Mouse (Mus musculus) intestine, postnatal 0 days (tissue): Measurements from ENCODE around the gene Lix1l. TPM values are rescaled to one million over a fixed set of nuclear protein-coding genes. Genes with fewer than 3 reads are reported as not detected.
A peak's percentile ranks its signal among the peaks of the same experiment; 100 is the strongest.

Source experiments
- ATAC-seq: fragments of 200-750 bp; cut with Nextera tagmentation; 2 replicates; pipeline ENCODE4 v1.8.0; 2017; ENCODE audit warnings: mild to moderate bottlenecking, moderate TSS enrichment, moderate library complexity
- H3K27ac ChIP-seq: fragments of 300-500 bp; sonication (generic); 2 replicates; pipeline ENCODE4 v1.5.1; 2014; ENCODE audit warnings: mild to moderate bottlenecking, low read depth, low read length, moderate library complexity
- H3K27me3 ChIP-seq: fragments of 300-500 bp; sonication (generic); replicated peaks from 2 replicates; pipeline ENCODE4 v1.6.1; 2014; ENCODE audit warnings: low read length, mixed read lengths; ENCODE audit not compliant: control insufficient read depth, insufficient read depth
- H3K36me3 ChIP-seq: fragments of 300-500 bp; sonication (generic); 2 replicates; pipeline ENCODE4 v1.6.1; 2014; ENCODE audit warnings: mild to moderate bottlenecking, moderate library complexity; ENCODE audit not compliant: control insufficient read depth, insufficient read depth
- H3K4me1 ChIP-seq: fragments of 300-500 bp; sonication (generic); replicated peaks from 2 replicates; pipeline ENCODE4 v1.6.1; 2014; ENCODE audit warnings: antibody characterized with exemption, low read length, mixed read lengths; ENCODE audit not compliant: control insufficient read depth, insufficient read depth
- H3K4me2 ChIP-seq: fragments of 300-500 bp; sonication (generic); replicated peaks from 2 replicates; pipeline ENCODE4 v1.6.1; 2014; ENCODE audit warnings: low read depth, mild to moderate bottlenecking, moderate library complexity
- H3K4me3 ChIP-seq: fragments of 300-500 bp; sonication (generic); 2 replicates; pipeline ENCODE4 v1.5.1; 2014; ENCODE audit warnings: low read depth, low read length
- H3K9ac ChIP-seq: fragments of 300-500 bp; sonication (generic); 2 replicates; pipeline ENCODE4 v1.6.1; 2014; ENCODE audit warnings: mild to moderate bottlenecking, low read depth, low read length
- H3K9me3 ChIP-seq: fragments of 300-500 bp; sonication (generic); 2 replicates; pipeline ENCODE4 v1.6.1; 2016; ENCODE audit warnings: mixed run types; ENCODE audit not compliant: control insufficient read depth
- CTCF ChIP-seq: sonication (generic); IDR thresholded peaks from 2 replicates; pipeline ENCODE4 v1.5.1; 2016; ENCODE audit warnings: low read depth, mild to moderate bottlenecking, control low read depth, antibody characterized with exemption, moderate library complexity
- WGBS: fragments of 180-500 bp; shearing (Covaris S2); extraction: QIAGEN DNeasy Blood & Tissue Kit; methylation state at CpG from one replicate; pipeline ENCODE4 v1.1.7; 2014; 5-methylcytosine and 5-hydroxymethylcytosine counted together
- polyA plus RNA-seq: library from polyadenylated mRNA; unstranded; fragments of >200 nt; fragmentation: Nextera tagmentation; extraction: Ambion mirVana; gene quantifications from 2 replicates; pipeline ENCODE4 v1.2.1, GENCODE M21; 2015

The Lix1l gene
- polyA plus RNA-seq, 1 experiment from 2014 or later = 2.2 TPM

GRCm38 (mm10) chr3:96575272-96575984 lies 25.5 kb upstream of the Lix1l start:
- Histone ChIP-seq H3K9ac (peak overlapping the region; percentile 50; the same call in 1 of the 2 replicates), H3K27ac (peak overlapping the region; percentile 98)

GRCm38 (mm10) chr3:96576005-96576658 lies 24.8 kb upstream of the Lix1l start:
- 12% methylated on average over 14 of the region's 14 CpGs for WGBS
- Histone ChIP-seq H3K4me2 (peak overlapping the region; percentile 58), H3K27ac (peak overlapping the region; percentile 98), H3K27me3 (no peaks in the 10 kb centered on the region), H3K9me3 (no peaks in the 10 kb centered on the region), H3K36me3 (no peaks in the 10 kb centered on the region), H3K4me3 (peak overlapping the region; percentile 13; the same call in 1 of the 2 replicates), H3K4me1 (peaks cover 18% of the 10 kb centered on the region), H3K9ac (peak overlapping the region; percentile 50)
- ATAC-seq = peak; percentile 62
- no peak for TF ChIP-seq CTCF

More at GRCm38 (mm10) chr3:96575272-96575984, 25.5 kb upstream of the Lix1l start:
- H3K27me3 ChIP-seq = no peaks in the 10 kb centered on the region
- peaks cover 18% of the 10 kb centered on the region for H3K4me1 ChIP-seq
- 37% methylated on average over 8 of the region's 8 CpGs for WGBS
- TF ChIP-seq CTCF = no peak
- no peaks in the 10 kb centered on the region for H3K36me3 ChIP-seq
- H3K9me3 ChIP-seq = no peaks in the 10 kb centered on the region
- H3K4me3 ChIP-seq = peak overlapping the region; percentile 13; the same call in 1 of the 2 replicates
- peak overlapping the region; percentile 58 for H3K4me2 ChIP-seq
- ATAC-seq = peak; percentile 55

- peak; percentile 86 for ATAC-seq
- Histone ChIP-seq H3K27me3 (no peaks in the 10 kb centered on the region), H3K4me1 (peaks cover 18% of the 10 kb centered on the region), H3K9me3 (no peaks in the 10 kb centered on the region), H3K27ac (peak within 1 kb of the TSS; percentile 98), H3K9ac (peak within 1 kb of the TSS; percentile 50), H3K4me3 (peak within 1 kb of the TSS; percentile 13; the same call in 1 of the 2 replicates), H3K4me2 (peak within 1 kb of the TSS; percentile 58), H3K36me3 (0 out of 2 replicates have a peak, but pooled peaks cover 3% of the 10 kb centered on the region)
- TF ChIP-seq CTCF = peak; percentile 64
- 10% methylated on average over 17 of the region's 17 CpGs for WGBS
These were observed 24.0 kb upstream of the Lix1l start, which contains the start of gene Gm16253 for GRCm38 (mm10) chr3:96576690-96577541. TSS of gene Gm16253 (plus strand) at chr3:96576984.

GRCm38 (mm10) chr3:96577566-96577965 lies 23.4 kb upstream of the Lix1l start:
- 0 out of 2 replicates have a peak overlapping the region, but pooled peaks have one; percentile 50 for H3K9ac ChIP-seq
- peaks cover 18% of the 10 kb centered on the region for H3K4me1 ChIP-seq
- 0 out of 2 replicates have a peak, but pooled peaks cover 3% of the 10 kb centered on the region for H3K36me3 ChIP-seq
- no peak for ATAC-seq
- peak overlapping the region; percentile 98 for H3K27ac ChIP-seq
- TF ChIP-seq CTCF = no peak
- no peak overlapping the region for H3K4me3 ChIP-seq
- H3K9me3 ChIP-seq = no peaks in the 10 kb centered on the region
- H3K4me2 ChIP-seq = peak overlapping the region; percentile 58
- no peaks in the 10 kb centered on the region for H3K27me3 ChIP-seq
- 54% methylated on average over 4 of the region's 4 CpGs for WGBS

- H3K27me3 ChIP-seq = no peaks in the 10 kb centered on the region
- peaks cover 18% of the 10 kb centered on the region for H3K4me1 ChIP-seq
- no peak overlapping the region for H3K27ac ChIP-seq
- H3K36me3 ChIP-seq = 0 out of 2 replicates have a peak, but pooled peaks cover 3% of the 10 kb centered on the region
- no peak overlapping the region for H3K9ac ChIP-seq
- no peak for ATAC-seq
- 79% methylated on average over 12 of the region's 12 CpGs for WGBS
- H3K9me3 ChIP-seq = no peaks in the 10 kb centered on the region
- TF ChIP-seq CTCF = no peak
- H3K4me3 ChIP-seq = no peak overlapping the region
- H3K4me2 ChIP-seq = no peak overlapping the region
These were observed 22.2 kb upstream of the Lix1l start for GRCm38 (mm10) chr3:96578561-96579238.
